Mouse (Mus musculus) hindbrain, embryonic 10.5 days (tissue): Measurements from ENCODE around the gene Rap2a. TPM values are rescaled to one million over a fixed set of nuclear protein-coding genes. Genes with fewer than 3 reads are reported as not detected.

Experiments
- DNase-seq: peaks from one replicate; pipeline ENCODE4 v3.0.0-alpha.2; 2017; ENCODE audit warnings: low spot score
- H3K27ac ChIP-seq: fragments of 300-500 bp; sonication (generic); 2 replicates; pipeline ENCODE4 v1.5.1; 2016; ENCODE audit warnings: mild to moderate bottlenecking, moderate library complexity
- H3K27me3 ChIP-seq: fragments of 300-500 bp; sonication (generic); 2 replicates; pipeline ENCODE4 v1.6.1; 2016; ENCODE audit warnings: mild to moderate bottlenecking; ENCODE audit not compliant: poor library complexity, insufficient read depth, severe bottlenecking
- H3K36me3 ChIP-seq: fragments of 300-500 bp; sonication (generic); 2 replicates; pipeline ENCODE4 v1.6.1; 2016; ENCODE audit warnings: mild to moderate bottlenecking, moderate library complexity
- H3K4me1 ChIP-seq: fragments of 300-500 bp; sonication (generic); replicated peaks from 2 replicates; pipeline ENCODE4 v1.6.1; 2016; ENCODE audit warnings: mild to moderate bottlenecking
- H3K4me3 ChIP-seq: fragments of 300-500 bp; sonication (generic); 2 replicates; pipeline ENCODE4 v1.5.1; 2016; ENCODE audit warnings: mild to moderate bottlenecking, moderate library complexity
- H3K9me3 ChIP-seq: fragments of 300-500 bp; sonication (generic); 2 replicates; pipeline ENCODE4 v1.6.1; 2016; ENCODE audit warnings: mild to moderate bottlenecking, moderate library complexity
- WGBS: fragments of 180-500 bp; shearing (Covaris S2); methylation state at CpG from one replicate; pipeline ENCODE4 v1.1.7; 2016; 5-methylcytosine and 5-hydroxymethylcytosine counted together
- polyA plus RNA-seq: library from polyadenylated mRNA; unstranded; fragments of >200 nt; fragmentation: Nextera tagmentation; extraction: Ambion mirVana; gene quantifications from 2 replicates; pipeline ENCODE4 v1.2.1, GENCODE M21; 2016

Gene Rap2a
- polyA plus RNA-seq, 1 experiment from 2014 or later, result 13.1 TPM

DNA sequence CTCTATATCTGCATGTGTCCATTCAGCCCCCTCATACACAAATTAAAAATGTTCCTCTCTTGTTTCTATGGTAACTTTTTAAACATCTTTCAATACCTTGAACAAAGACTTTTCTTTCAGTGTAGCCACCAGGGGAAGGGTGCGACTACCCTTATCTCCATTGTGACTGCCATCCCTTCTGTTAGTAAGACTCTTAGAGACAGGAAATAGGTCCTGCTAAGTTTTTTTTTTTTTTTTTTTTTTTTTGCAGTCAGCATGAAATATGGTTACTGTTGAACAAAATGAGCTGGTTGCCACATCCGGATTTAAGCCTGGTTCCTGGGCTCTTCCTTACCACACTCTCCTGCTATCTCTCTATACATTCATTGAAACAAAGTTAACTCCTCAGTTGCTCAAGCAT, 47.4 kb downstream of the Rap2a start:
- H3K4me1 ChIP-seq, result no peaks in the 10 kb centered on the region
- H3K9me3 ChIP-seq, result no peaks in the 10 kb centered on the region
- H3K4me3 ChIP-seq, result no peak overlapping the region
- no peaks in the 10 kb centered on the region for H3K36me3 ChIP-seq
- no peak overlapping the region for H3K27ac ChIP-seq
- WGBS, result 74% methylated on average over 2 of the region's 2 CpGs
- no peak for DNase-seq
- H3K27me3 ChIP-seq, result no peaks in the 10 kb centered on the region

GRCm38 (mm10) chr14:120533301-120533700, 55.1 kb downstream of the Rap2a start:
- no peak for DNase-seq
- no peaks in the 10 kb centered on the region for H3K27me3 ChIP-seq
- H3K4me1 ChIP-seq, result peaks cover 14% of the 10 kb centered on the region
- H3K4me3 ChIP-seq, result no peak overlapping the region
- H3K36me3 ChIP-seq, result no peaks in the 10 kb centered on the region
- 93% methylated on average over 3 of the region's 3 CpGs for WGBS
- H3K27ac ChIP-seq, result no peak overlapping the region
- no peaks in the 10 kb centered on the region for H3K9me3 ChIP-seq

- no peak overlapping the region; the same call in 1 of the 2 replicates for H3K27ac ChIP-seq
- no peaks in the 10 kb centered on the region for H3K27me3 ChIP-seq
- no peaks in the 10 kb centered on the region for H3K36me3 ChIP-seq
- H3K4me3 ChIP-seq, result no peak overlapping the region
- WGBS, result 44% methylated on average over 3 of the region's 3 CpGs
- H3K4me1 ChIP-seq, result peaks cover 14% of the 10 kb centered on the region
- H3K9me3 ChIP-seq, result no peaks in the 10 kb centered on the region
- peak; percentile 13 for DNase-seq
Measured at GRCm38 (mm10) chr14:120534841-120535271, 56.6 kb downstream of the Rap2a start.

- no peak for DNase-seq
- 83% methylated on average over 4 of the region's 4 CpGs for WGBS
Measured at GRCm38 (mm10) chr14:120535446-120535845, 57.2 kb downstream of the Rap2a start.

GRCm38 (mm10) chr14:120535924-120536323, 57.7 kb downstream of the Rap2a start:
- Histone ChIP-seq H3K27me3 (no peaks in the 10 kb centered on the region), H3K4me1 (peaks cover 14% of the 10 kb centered on the region), H3K36me3 (no peaks in the 10 kb centered on the region), H3K27ac (no peak overlapping the region), H3K9me3 (no peaks in the 10 kb centered on the region), H3K4me3 (no peak overlapping the region)
- DNase-seq, result no peak
- WGBS, result 91% methylated on average over 3 of the region's 3 CpGs

More at GRCm38 (mm10) chr14:120535446-120535845, 57.2 kb downstream of the Rap2a start:
- no peaks in the 10 kb centered on the region for H3K27me3 ChIP-seq
- no peaks in the 10 kb centered on the region for H3K9me3 ChIP-seq
- peaks cover 14% of the 10 kb centered on the region for H3K4me1 ChIP-seq
- H3K36me3 ChIP-seq, result no peaks in the 10 kb centered on the region
- no peak overlapping the region for H3K4me3 ChIP-seq
- no peak overlapping the region for H3K27ac ChIP-seq

DNA sequence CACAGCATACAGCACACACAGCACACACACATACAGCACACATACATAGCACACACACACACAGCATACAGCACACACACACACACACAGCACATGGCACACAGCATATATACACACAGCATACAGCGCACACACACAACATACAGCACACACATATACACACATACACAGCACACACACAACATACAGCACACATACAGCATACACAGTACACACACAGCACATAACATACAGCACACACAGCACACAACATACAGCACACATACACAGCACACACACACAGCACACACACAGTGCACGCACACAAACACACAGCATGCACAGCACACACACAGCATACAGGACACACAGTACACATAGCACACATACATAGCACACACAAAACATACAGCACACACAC, 60.9 kb downstream of the Rap2a start:
- DNase-seq, result no peak
- WGBS, result 78% methylated on average over 2 of the region's 2 CpGs
- H3K4me3 ChIP-seq, result no peak overlapping the region
- no peaks in the 10 kb centered on the region for H3K36me3 ChIP-seq
- H3K9me3 ChIP-seq, result no peaks in the 10 kb centered on the region
- H3K27ac ChIP-seq, result no peak overlapping the region
- peaks cover 9% of the 10 kb centered on the region for H3K4me1 ChIP-seq
- H3K27me3 ChIP-seq, result no peaks in the 10 kb centered on the region

DNA sequence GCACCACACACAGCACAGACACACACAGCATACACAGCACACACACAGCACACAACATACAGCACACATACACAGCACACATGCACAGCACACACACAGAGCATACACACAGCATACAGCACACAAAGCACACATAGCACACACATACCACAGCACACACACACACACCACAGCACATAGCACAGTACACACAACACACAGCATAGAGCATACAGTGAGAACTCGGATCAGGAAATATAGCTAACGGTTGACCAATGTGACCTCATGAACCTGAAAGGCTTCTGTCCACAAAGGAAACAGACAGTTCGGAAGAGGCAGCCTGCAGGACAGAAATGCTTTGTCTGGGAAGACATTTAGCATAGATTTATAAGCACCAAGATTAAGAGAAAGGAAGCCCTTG, 61.4 kb downstream of the Rap2a start:
- DNase-seq, result no peak
- 78% methylated on average over 3 of the region's 3 CpGs for WGBS
- no peak overlapping the region for H3K27ac ChIP-seq
- H3K9me3 ChIP-seq, result no peaks in the 10 kb centered on the region
- no peaks in the 10 kb centered on the region for H3K27me3 ChIP-seq
- H3K4me3 ChIP-seq, result no peak overlapping the region
- peaks cover 6% of the 10 kb centered on the region for H3K4me1 ChIP-seq
- no peaks in the 10 kb centered on the region for H3K36me3 ChIP-seq

- Histone ChIP-seq H3K9me3 (no peaks in the 10 kb centered on the region), H3K36me3 (no peaks in the 10 kb centered on the region), H3K4me1 (no peaks in the 10 kb centered on the region), H3K27ac (no peak overlapping the region), H3K4me3 (no peak overlapping the region), H3K27me3 (no peaks in the 10 kb centered on the region)
- WGBS, result 73% methylated on average over 8 of the region's 8 CpGs
- DNase-seq, result no peak
Measured at GRCm38 (mm10) chr14:120542445-120542844, 64.2 kb downstream of the Rap2a start.

GRCm38 (mm10) chr14:120542976-120543375, 64.7 kb downstream of the Rap2a start:
- H3K4me1 ChIP-seq, result no peaks in the 10 kb centered on the region
- no peak overlapping the region for H3K4me3 ChIP-seq
- H3K9me3 ChIP-seq, result no peaks in the 10 kb centered on the region
- no peaks in the 10 kb centered on the region for H3K36me3 ChIP-seq
- 83% methylated on average over 3 of the region's 3 CpGs for whole genome bisulfite sequencing
- DNase-seq, result no peak
- no peaks in the 10 kb centered on the region for H3K27me3 ChIP-seq
- H3K27ac ChIP-seq, result no peak overlapping the region

- no peak for DNase-seq
- WGBS, result 90% methylated on average over 6 of the region's 6 CpGs
- H3K4me3 ChIP-seq, result no peak overlapping the region
- H3K27me3 ChIP-seq, result no peaks in the 10 kb centered on the region
- H3K4me1 ChIP-seq, result no peaks in the 10 kb centered on the region
- H3K9me3 ChIP-seq, result no peaks in the 10 kb centered on the region
- no peak overlapping the region for H3K27ac ChIP-seq
- no peaks in the 10 kb centered on the region for H3K36me3 ChIP-seq
Measured at GRCm38 (mm10) chr14:120543846-120544245, 65.6 kb downstream of the Rap2a start.

DNA sequence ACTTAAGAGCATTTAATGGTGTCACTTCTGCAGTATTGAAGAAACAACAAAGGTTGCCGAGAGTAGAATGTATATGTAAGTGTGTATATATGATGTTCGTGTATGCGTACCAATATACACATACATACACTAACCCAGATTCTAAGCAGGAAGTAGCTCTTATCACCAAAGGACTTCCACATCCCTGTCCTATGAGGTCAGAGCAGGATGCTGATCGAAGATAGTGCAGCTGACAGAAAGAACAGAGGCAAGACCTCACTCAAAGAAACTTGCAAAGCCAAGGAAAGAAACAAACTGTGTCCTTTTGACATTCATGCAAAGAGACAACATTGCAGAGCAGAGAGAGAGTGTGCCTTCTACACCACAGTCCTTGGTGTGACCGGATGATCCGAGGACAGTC, 66.3 kb downstream of the Rap2a start:
- Histone ChIP-seq H3K27me3 (no peaks in the 10 kb centered on the region), H3K9me3 (no peaks in the 10 kb centered on the region), H3K4me1 (no peaks in the 10 kb centered on the region), H3K4me3 (no peak overlapping the region), H3K36me3 (no peaks in the 10 kb centered on the region), H3K27ac (no peak overlapping the region)
- no peak for DNase-seq
- 91% methylated on average over 6 of the region's 6 CpGs for WGBS

- no peaks in the 10 kb centered on the region for H3K27me3 ChIP-seq
- no peaks in the 10 kb centered on the region for H3K36me3 ChIP-seq
- WGBS, result 82% methylated on average over 2 of the region's 2 CpGs
- H3K27ac ChIP-seq, result no peak overlapping the region
- no peaks in the 10 kb centered on the region for H3K9me3 ChIP-seq
- H3K4me3 ChIP-seq, result no peak overlapping the region
- no peaks in the 10 kb centered on the region for H3K4me1 ChIP-seq
- no peak for DNase-seq
Measured at GRCm38 (mm10) chr14:120544946-120545345, 66.7 kb downstream of the Rap2a start.
